Mouse (Mus musculus) CH12.LX (cell line): ENCODE measurements at regions not wholly inside any gene's neighbourhood (a gene's known extent, or its start where the extent isn't known, plus 50 kb on each side); places are given as distances from the start of the nearest gene placed in this dataset.

Experiments used
- CHD2 ChIP-seq: IDR thresholded peaks from 2 replicates; pipeline ENCODE4 v1.6.1; 2011; ENCODE audit warnings: low read length, improper control_type of control experiment
- CTCF ChIP-seq, 2 experiments: IDR thresholded peaks in 1 of 2; conservative IDR thresholded peaks in 1 of 2; 2 replicates each; pipeline ENCODE4 v1.5.1; 2011 to 2012; ENCODE audit warnings: low read depth in 2 of 2, low read length in 2 of 2, improper control_type of control experiment in 1 of 2, inconsistent platforms in 1 of 2, mild to moderate bottlenecking in 1 of 2, moderate library complexity in 1 of 2
- ELF1 ChIP-seq: IDR thresholded peaks from 2 replicates; pipeline ENCODE4 v1.6.1; 2014; ENCODE audit warnings: low read depth, mild to moderate bottlenecking, inconsistent platforms, low read length, improper control_type of control experiment
- JUN ChIP-seq: IDR thresholded peaks from 2 replicates; pipeline ENCODE4 v1.6.1; 2011; ENCODE audit warnings: low read depth, mild to moderate bottlenecking, low read length, improper control_type of control experiment, moderate library complexity; ENCODE audit not compliant: insufficient read depth
- MAX ChIP-seq: IDR thresholded peaks from 2 replicates; pipeline ENCODE4 v1.6.1; 2011; ENCODE audit warnings: low read length, improper control_type of control experiment
- RCOR1 ChIP-seq: conservative IDR thresholded peaks from 2 replicates; pipeline ENCODE4 v1.6.1; 2012; ENCODE audit warnings: low read depth, mild to moderate bottlenecking, inconsistent platforms, low read length, improper control_type of control experiment
- ZC3H11A ChIP-seq: IDR thresholded peaks from 2 replicates; pipeline ENCODE4 v1.6.1; 2012; ENCODE audit warnings: low read depth, mild to moderate bottlenecking, inconsistent platforms, low read length, improper control_type of control experiment

DNA sequence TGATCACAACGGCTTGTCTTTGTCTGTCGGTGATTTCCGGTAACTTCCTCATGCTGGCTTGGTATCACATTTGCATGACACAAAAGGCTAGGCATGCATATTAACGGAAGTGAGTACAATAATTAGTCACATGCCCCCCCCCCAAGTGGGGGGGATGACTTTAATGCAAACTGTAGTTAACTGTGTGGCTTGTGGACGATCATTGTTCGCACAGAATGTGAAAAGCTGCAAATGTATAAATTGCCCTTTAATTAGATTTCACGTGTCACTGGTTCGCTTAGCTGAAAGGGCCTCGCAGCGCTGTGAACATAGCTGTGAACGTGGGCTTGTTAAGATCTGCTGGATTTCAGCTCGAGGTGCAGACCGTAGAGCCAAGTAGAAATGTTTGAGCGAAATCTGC lies 86.8 kb downstream of the Sox1 start:
- TF ChIP-seq CTCF (conservative IDR thresholded peaks at IDR 0.05 in 1 of 2, IDR thresholded peaks at IDR 0.05 in 1 of 2; ENCODE audit: low read depth in 2 of 2, low read length in 2 of 2) (no peak), RCOR1 (no peak), ELF1 (no peak), JUN (no peak), CHD2 (no peak), MAX (no peak), ZC3H11A (no peak)
